Mouse (Mus musculus): ENCODE measurements at regions not wholly inside any gene's neighbourhood (a gene's known extent, or its start where the extent isn't known, plus 50 kb on each side); places are given as distances from the start of the nearest gene placed in this dataset.

DNA sequence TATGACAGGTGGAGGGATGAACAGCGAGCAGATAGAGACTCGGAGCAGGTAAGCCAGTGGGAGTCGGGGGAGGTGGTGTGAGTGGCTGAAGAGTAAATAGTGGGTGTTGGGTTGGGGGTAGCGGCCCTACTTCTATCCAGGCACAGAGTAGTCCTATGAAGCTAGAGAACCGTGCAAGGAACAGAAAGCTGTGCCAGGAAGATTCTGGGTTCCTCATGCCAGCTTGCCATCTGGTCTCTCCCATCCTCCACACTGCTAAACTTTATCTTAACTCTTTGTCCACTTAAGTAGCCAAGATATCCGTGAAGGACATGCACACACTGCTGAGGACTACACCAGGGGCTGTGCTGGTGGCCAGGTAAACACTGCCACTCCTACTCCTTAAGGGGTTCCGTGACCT, 234.9 kb downstream of the Mroh4 start:
- 81% methylated on average over 7 of the region's 7 CpGs for WGBS

DNA sequence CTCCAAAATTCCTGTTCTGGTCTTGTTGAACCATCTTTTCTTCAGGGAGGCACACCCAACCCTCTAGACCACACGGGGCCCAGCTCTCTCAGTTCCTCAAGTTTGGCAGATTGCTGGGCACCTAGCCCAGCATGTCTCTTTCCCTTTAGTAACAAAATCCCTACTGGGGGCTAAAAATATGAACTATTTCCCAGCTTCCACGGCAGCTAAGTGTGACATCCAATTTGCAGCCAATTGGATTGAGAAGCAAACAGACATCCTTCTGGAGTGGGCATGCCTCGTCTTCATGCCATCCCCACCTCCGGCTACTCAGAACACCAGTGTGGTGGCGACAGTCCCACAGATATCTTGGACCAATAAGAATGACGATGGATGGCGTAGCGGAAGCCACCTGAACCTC, 240.1 kb downstream of the Mroh4 start:
- Histone ChIP-seq H3K9ac (ENCODE audit: low read length) (no peak overlapping the region), H3K9me3 (ENCODE audit: control insufficient read depth, low read length) (no peaks in the 10 kb centered on the region), H3K36me3 (ENCODE audit: control insufficient read depth, insufficient read depth, low read length) (no peaks in the 10 kb centered on the region), H3K4me3 (ENCODE audit: low read depth, low read length) (no peak overlapping the region), H3K27ac (ENCODE audit: low read depth) (no peak overlapping the region), H3K27me3 (replicated peaks; ENCODE audit: control insufficient read depth, insufficient read depth, low read length) (no peaks in the 10 kb centered on the region), H3K4me1 (replicated peaks; ENCODE audit: control insufficient read depth, insufficient read depth, low read length) (no peaks in the 10 kb centered on the region), H3K4me2 (ENCODE audit: low read length) (no peak overlapping the region)
- 95% methylated on average over 8 of the region's 8 CpGs for WGBS
- DNase-seq (ENCODE audit: low spot score): no peak
- ATAC-seq (replicated peaks; ENCODE audit: low FRiP score, low TSS enrichment, low read depth): no peak

More for the DNA sequence above, 234.9 kb downstream of the Mroh4 start:
- H3K27me3 ChIP-seq (replicated peaks; ENCODE audit: control insufficient read depth, insufficient read depth, low read length): no peaks in the 10 kb centered on the region
- H3K4me2 ChIP-seq (ENCODE audit: low read length): no peak overlapping the region
- no peak overlapping the region for H3K9ac ChIP-seq (ENCODE audit: low read length)
- no peak for ATAC-seq (replicated peaks; ENCODE audit: low FRiP score, low TSS enrichment, low read depth)
- no peak overlapping the region for H3K27ac ChIP-seq (ENCODE audit: low read depth)
- no peaks in the 10 kb centered on the region for H3K4me1 ChIP-seq (replicated peaks; ENCODE audit: control insufficient read depth, insufficient read depth, low read length)
- no peaks in the 10 kb centered on the region for H3K36me3 ChIP-seq (ENCODE audit: control insufficient read depth, insufficient read depth, low read length)
- no peak for DNase-seq (ENCODE audit: low spot score)
- H3K4me3 ChIP-seq (ENCODE audit: low read depth, low read length): no peak overlapping the region
- H3K9me3 ChIP-seq (ENCODE audit: control insufficient read depth, low read length): no peaks in the 10 kb centered on the region

GRCm38 (mm10) chr15:74387533-74387932, 248.6 kb downstream of the Mroh4 start:
- Histone ChIP-seq H3K27me3 (replicated peaks; ENCODE audit: control insufficient read depth, insufficient read depth, low read length) (no peaks in the 10 kb centered on the region), H3K4me3 (ENCODE audit: low read depth, low read length) (no peak overlapping the region), H3K4me2 (ENCODE audit: low read length) (no peak overlapping the region), H3K9me3 (ENCODE audit: control insufficient read depth, low read length) (no peaks in the 10 kb centered on the region), H3K27ac (ENCODE audit: low read depth) (no peak overlapping the region), H3K9ac (ENCODE audit: low read length) (no peak overlapping the region), H3K36me3 (ENCODE audit: control insufficient read depth, insufficient read depth, low read length) (no peaks in the 10 kb centered on the region), H3K4me1 (replicated peaks; ENCODE audit: control insufficient read depth, insufficient read depth, low read length) (no peaks in the 10 kb centered on the region)
- ATAC-seq (replicated peaks; ENCODE audit: low FRiP score, low TSS enrichment, low read depth) (no peak), DNase-seq (ENCODE audit: low spot score) (no peak)
- 17% methylated on average over 3 of the region's 3 CpGs for WGBS

- Histone ChIP-seq H3K27me3 (replicated peaks; ENCODE audit: control insufficient read depth, insufficient read depth, low read length) (no peaks in the 10 kb centered on the region), H3K4me1 (replicated peaks; ENCODE audit: control insufficient read depth, insufficient read depth, low read length) (no peaks in the 10 kb centered on the region), H3K27ac (ENCODE audit: low read depth) (no peak overlapping the region), H3K4me3 (ENCODE audit: low read depth, low read length) (no peak overlapping the region), H3K36me3 (ENCODE audit: control insufficient read depth, insufficient read depth, low read length) (no peaks in the 10 kb centered on the region), H3K9ac (ENCODE audit: low read length) (no peak overlapping the region), H3K9me3 (ENCODE audit: control insufficient read depth, low read length) (no peaks in the 10 kb centered on the region), H3K4me2 (ENCODE audit: low read length) (no peak overlapping the region)
- WGBS: 58% methylated on average over 4 of the region's 4 CpGs
- ATAC-seq (replicated peaks; ENCODE audit: low FRiP score, low TSS enrichment, low read depth) (no peak), DNase-seq (ENCODE audit: low spot score) (peak; percentile 84)
Observed at GRCm38 (mm10) chr15:74382556-74382955, 253.6 kb downstream of the Mroh4 start.

- H3K36me3 ChIP-seq (ENCODE audit: control insufficient read depth, insufficient read depth, low read length): no peaks in the 10 kb centered on the region
- no peaks in the 10 kb centered on the region for H3K9me3 ChIP-seq (ENCODE audit: control insufficient read depth, low read length)
- H3K27me3 ChIP-seq (replicated peaks; ENCODE audit: control insufficient read depth, insufficient read depth, low read length): no peaks in the 10 kb centered on the region
- DNase-seq (ENCODE audit: low spot score) (no peak), ATAC-seq (replicated peaks; ENCODE audit: low FRiP score, low TSS enrichment, low read depth) (no peak)
- H3K4me2 ChIP-seq (ENCODE audit: low read length): no peak overlapping the region
- no peak overlapping the region for H3K4me3 ChIP-seq (ENCODE audit: low read depth, low read length)
- H3K9ac ChIP-seq (ENCODE audit: low read length): no peak overlapping the region
- no peak overlapping the region for H3K27ac ChIP-seq (ENCODE audit: low read depth)
- no peaks in the 10 kb centered on the region for H3K4me1 ChIP-seq (replicated peaks; ENCODE audit: control insufficient read depth, insufficient read depth, low read length)
- WGBS: 77% methylated on average over 6 of the region's 6 CpGs
Observed at GRCm38 (mm10) chr15:74379366-74379765, 256.8 kb downstream of the Mroh4 start.

- WGBS: 74% methylated on average over 3 of the region's 3 CpGs
- no peak overlapping the region for H3K4me2 ChIP-seq (ENCODE audit: low read length)
- H3K9ac ChIP-seq (ENCODE audit: low read length): no peak overlapping the region
Observed at GRCm38 (mm10) chr15:74369461-74369860, 266.7 kb downstream of the Mroh4 start.

GRCm38 (mm10) chr15:74347911-74348310, 288.2 kb downstream of the Mroh4 start:
- no peak overlapping the region for H3K27ac ChIP-seq (ENCODE audit: low read depth)
- H3K4me2 ChIP-seq (ENCODE audit: low read length): no peak overlapping the region
- H3K9ac ChIP-seq (ENCODE audit: low read length): no peak overlapping the region
- no peak for ATAC-seq (replicated peaks; ENCODE audit: low FRiP score, low TSS enrichment, low read depth)
- no peaks in the 10 kb centered on the region for H3K9me3 ChIP-seq (ENCODE audit: control insufficient read depth, low read length)
- no peaks in the 10 kb centered on the region for H3K36me3 ChIP-seq (ENCODE audit: control insufficient read depth, insufficient read depth, low read length)
- DNase-seq (ENCODE audit: low spot score): no peak
- no peaks in the 10 kb centered on the region for H3K27me3 ChIP-seq (replicated peaks; ENCODE audit: control insufficient read depth, insufficient read depth, low read length)
- 19% methylated on average over 4 of the region's 4 CpGs for WGBS
- no peak overlapping the region for H3K4me3 ChIP-seq (ENCODE audit: low read depth, low read length)
- no peaks in the 10 kb centered on the region for H3K4me1 ChIP-seq (replicated peaks; ENCODE audit: control insufficient read depth, insufficient read depth, low read length)

More at GRCm38 (mm10) chr15:74369461-74369860, 266.7 kb downstream of the Mroh4 start:
- Histone ChIP-seq H3K4me1 (replicated peaks; ENCODE audit: control insufficient read depth, insufficient read depth, low read length) (no peaks in the 10 kb centered on the region), H3K9me3 (ENCODE audit: control insufficient read depth, low read length) (no peaks in the 10 kb centered on the region), H3K27me3 (replicated peaks; ENCODE audit: control insufficient read depth, insufficient read depth, low read length) (no peaks in the 10 kb centered on the region), H3K4me3 (ENCODE audit: low read depth, low read length) (no peak overlapping the region), H3K36me3 (ENCODE audit: control insufficient read depth, insufficient read depth, low read length) (no peaks in the 10 kb centered on the region), H3K27ac (ENCODE audit: low read depth) (no peak overlapping the region)
- ATAC-seq (replicated peaks; ENCODE audit: low FRiP score, low TSS enrichment, low read depth): no peak
- DNase-seq (ENCODE audit: low spot score): no peak

GRCm38 (mm10) chr15:74343591-74343990, 292.6 kb downstream of the Mroh4 start:
- Histone ChIP-seq H3K9me3 (ENCODE audit: control insufficient read depth, low read length) (no peaks in the 10 kb centered on the region), H3K36me3 (ENCODE audit: control insufficient read depth, insufficient read depth, low read length) (no peaks in the 10 kb centered on the region), H3K27ac (ENCODE audit: low read depth) (no peak overlapping the region), H3K4me1 (replicated peaks; ENCODE audit: control insufficient read depth, insufficient read depth, low read length) (no peaks in the 10 kb centered on the region), H3K9ac (ENCODE audit: low read length) (no peak overlapping the region), H3K4me2 (ENCODE audit: low read length) (no peak overlapping the region), H3K4me3 (ENCODE audit: low read depth, low read length) (no peak overlapping the region), H3K27me3 (replicated peaks; ENCODE audit: control insufficient read depth, insufficient read depth, low read length) (no peaks in the 10 kb centered on the region)
- ATAC-seq (replicated peaks; ENCODE audit: low FRiP score, low TSS enrichment, low read depth): no peak
- no peak for DNase-seq (ENCODE audit: low spot score)
- 73% methylated on average over 6 of the region's 6 CpGs for WGBS

- Histone ChIP-seq H3K4me3 (ENCODE audit: low read depth, low read length) (no peak overlapping the region), H3K9ac (ENCODE audit: low read length) (no peak overlapping the region), H3K27ac (ENCODE audit: low read depth) (no peak overlapping the region), H3K4me2 (ENCODE audit: low read length) (no peak overlapping the region), H3K36me3 (ENCODE audit: control insufficient read depth, insufficient read depth, low read length) (no peaks in the 10 kb centered on the region), H3K9me3 (ENCODE audit: control insufficient read depth, low read length) (no peaks in the 10 kb centered on the region), H3K27me3 (replicated peaks; ENCODE audit: control insufficient read depth, insufficient read depth, low read length) (no peaks in the 10 kb centered on the region), H3K4me1 (replicated peaks; ENCODE audit: control insufficient read depth, insufficient read depth, low read length) (no peaks in the 10 kb centered on the region)
- no peak for ATAC-seq (replicated peaks; ENCODE audit: low FRiP score, low TSS enrichment, low read depth)
- no peak for DNase-seq (ENCODE audit: low spot score)
Observed at GRCm38 (mm10) chr15:74333846-74334245, 302.3 kb downstream of the Mroh4 start.

Data from intestine, embryonic 14.5 days (tissue).